Mouse (Mus musculus) E14TG2a.4 (cell line): ENCODE data around the gene Osbpl6.
"Not testable (repeated sequence)": the region's sequence is repeated elsewhere in the genome, so short reads cannot be mapped to it uniquely, and the experiment has no call there.

Source experiments
- H3K27me3 ChIP-seq: 2 replicates; pipeline ENCODE4 v1.6.1; 2014; ENCODE audit warnings: low read length, control low read depth; ENCODE audit not compliant: insufficient read depth
- H3K36me3 ChIP-seq: 2 replicates; pipeline ENCODE4 v1.6.1; 2014; ENCODE audit warnings: low read length, control low read depth; ENCODE audit not compliant: insufficient read depth
- H3K4me1 ChIP-seq: replicated peaks from 2 replicates; pipeline ENCODE4 v1.6.1; 2014; ENCODE audit warnings: low read depth, low read length, control low read depth
- H3K4me3 ChIP-seq: replicated peaks from 2 replicates; pipeline ENCODE4 v1.5.1; 2014; ENCODE audit warnings: mild to moderate bottlenecking, low read length
- H3K9me3 ChIP-seq: 2 replicates; pipeline ENCODE4 v1.6.1; 2014; ENCODE audit warnings: low read length, control low read depth
- CTCF ChIP-seq: conservative IDR thresholded peaks from 2 replicates; pipeline ENCODE4 v1.5.1; 2014; ENCODE audit warnings: low read length
- NANOG ChIP-seq: IDR thresholded peaks from 2 replicates; pipeline ENCODE4 v1.6.1; 2014; ENCODE audit warnings: borderline replicate concordance, low read length, mixed read lengths
- POU5F1 ChIP-seq: IDR thresholded peaks from 2 replicates; pipeline ENCODE4 v1.6.1; 2014; ENCODE audit warnings: low read length, borderline replicate concordance

Gene Osbpl6

GRCm38 (mm10) chr2:76606704-76607103 lies 200.4 kb downstream of the Osbpl6 start:
- H3K9me3 ChIP-seq, result no peaks in the 10 kb centered on the region
- no peaks in the 10 kb centered on the region for H3K4me1 ChIP-seq
- H3K36me3 ChIP-seq, result no peaks in the 10 kb centered on the region
- TF ChIP-seq CTCF (no peak), NANOG (no peak)
- H3K27me3 ChIP-seq, result no peaks in the 10 kb centered on the region
- no peak overlapping the region for H3K4me3 ChIP-seq

- H3K27me3 ChIP-seq, result no peaks in the 10 kb centered on the region
- TF ChIP-seq POU5F1 (no peak), NANOG (no peak), CTCF (no peak)
- no peaks in the 10 kb centered on the region for H3K36me3 ChIP-seq
- no peaks in the 10 kb centered on the region for H3K4me1 ChIP-seq
- H3K9me3 ChIP-seq, result no peaks in the 10 kb centered on the region
- no peak overlapping the region for H3K4me3 ChIP-seq
These were observed 204.2 kb downstream of the Osbpl6 start for GRCm38 (mm10) chr2:76610326-76611104.

- no peaks in the 10 kb centered on the region for H3K27me3 ChIP-seq
- TF ChIP-seq POU5F1 (no peak), NANOG (no peak), CTCF (no peak)
- no peak overlapping the region for H3K4me3 ChIP-seq
- H3K36me3 ChIP-seq, result no peaks in the 10 kb centered on the region
- no peaks in the 10 kb centered on the region for H3K9me3 ChIP-seq
- no peaks in the 10 kb centered on the region for H3K4me1 ChIP-seq
These were observed 205.7 kb downstream of the Osbpl6 start for GRCm38 (mm10) chr2:76611996-76612395.

- H3K9me3 ChIP-seq, result no peaks in the 10 kb centered on the region
- no peaks in the 10 kb centered on the region for H3K27me3 ChIP-seq
- H3K4me1 ChIP-seq, result no peaks in the 10 kb centered on the region
- no peaks in the 10 kb centered on the region for H3K36me3 ChIP-seq
- no peak overlapping the region for H3K4me3 ChIP-seq
- TF ChIP-seq CTCF (peak; percentile 95), POU5F1 (no peak), NANOG (no peak)
These were observed 211.8 kb downstream of the Osbpl6 start for GRCm38 (mm10) chr2:76618078-76618477.

GRCm38 (mm10) chr2:76620188-76620587 lies 213.9 kb downstream of the Osbpl6 start:
- Histone ChIP-seq H3K36me3 (no peaks in the 10 kb centered on the region), H3K4me1 (no peaks in the 10 kb centered on the region), H3K9me3 (peaks cover 10% of the 10 kb centered on the region), H3K4me3 (no peak overlapping the region), H3K27me3 (no peaks in the 10 kb centered on the region)
- TF ChIP-seq NANOG (no peak), POU5F1 (no peak), CTCF (no peak)

GRCm38 (mm10) chr2:76621724-76622123 lies 215.4 kb downstream of the Osbpl6 start:
- no peaks in the 10 kb centered on the region for H3K27me3 ChIP-seq
- no peak for TF ChIP-seq CTCF
- no peak for TF ChIP-seq NANOG
- no peak for TF ChIP-seq POU5F1
- no peak overlapping the region for H3K4me3 ChIP-seq
- no peaks in the 10 kb centered on the region for H3K36me3 ChIP-seq
- H3K9me3 ChIP-seq, result peaks cover 25% of the 10 kb centered on the region
- H3K4me1 ChIP-seq, result no peaks in the 10 kb centered on the region

- H3K4me1 ChIP-seq, H3K27me3 ChIP-seq, H3K4me3 ChIP-seq, H3K36me3 ChIP-seq: not testable (repeated sequence)
- peaks cover 27% of the 10 kb centered on the region for H3K9me3 ChIP-seq
These were observed 216.0 kb downstream of the Osbpl6 start for GRCm38 (mm10) chr2:76622316-76622715.

GRCm38 (mm10) chr2:76630293-76630692 lies 224.0 kb downstream of the Osbpl6 start:
- no peaks in the 10 kb centered on the region for H3K4me1 ChIP-seq
- TF ChIP-seq NANOG (no peak), CTCF (no peak), POU5F1 (no peak)
- peaks cover 16% of the 10 kb centered on the region for H3K9me3 ChIP-seq
- no peak overlapping the region for H3K4me3 ChIP-seq
- no peaks in the 10 kb centered on the region for H3K27me3 ChIP-seq
- no peaks in the 10 kb centered on the region; the same call in 1 of the 2 replicates for H3K36me3 ChIP-seq

- Histone ChIP-seq H3K4me1 (no peaks in the 10 kb centered on the region), H3K9me3 (peaks cover 3% of the 10 kb centered on the region), H3K4me3 (no peak overlapping the region), H3K27me3 (no peaks in the 10 kb centered on the region), H3K36me3 (peaks cover 3% of the 10 kb centered on the region; the same call in 1 of the 2 replicates)
- TF ChIP-seq NANOG, result no peak
- TF ChIP-seq CTCF, result no peak
- no peak for TF ChIP-seq POU5F1
These were observed 225.3 kb downstream of the Osbpl6 start for GRCm38 (mm10) chr2:76631600-76631999.
